Mouse (Mus musculus) embryonic facial prominence, embryonic 13.5 days (tissue): Measurements from ENCODE around the gene Tmem222. TPM values are rescaled to one million over a fixed set of nuclear protein-coding genes. Genes with fewer than 3 reads are reported as not detected.

Experiments
- ATAC-seq: fragments of 200-750 bp; cut with Nextera tagmentation; 2 replicates; pipeline ENCODE4 v1.8.0; 2017; ENCODE audit warnings: low read depth; ENCODE audit not compliant: insufficient number of reproducible peaks, insufficient read depth, low FRiP score, low TSS enrichment
- H3K27ac ChIP-seq: fragments of 300-500 bp; sonication (generic); 2 replicates; pipeline ENCODE4 v1.5.1; 2015; ENCODE audit warnings: moderate library complexity, mild to moderate bottlenecking, inconsistent platforms
- H3K27me3 ChIP-seq: fragments of 300-500 bp; sonication (generic); 2 replicates; pipeline ENCODE4 v1.6.1; 2015; ENCODE audit warnings: mild to moderate bottlenecking, inconsistent platforms
- H3K36me3 ChIP-seq: fragments of 300-500 bp; sonication (generic); 2 replicates; pipeline ENCODE4 v1.6.1; 2015; ENCODE audit warnings: mild to moderate bottlenecking, inconsistent platforms
- H3K4me1 ChIP-seq: fragments of 300-500 bp; sonication (generic); 2 replicates; pipeline ENCODE4 v1.6.1; 2015; ENCODE audit warnings: inconsistent platforms
- H3K4me2 ChIP-seq: fragments of 300-500 bp; sonication (generic); 2 replicates; pipeline ENCODE4 v1.6.1; 2015; ENCODE audit warnings: moderate library complexity, mild to moderate bottlenecking, inconsistent platforms
- H3K4me3 ChIP-seq: fragments of 300-500 bp; sonication (generic); 2 replicates; pipeline ENCODE4 v1.5.1; 2015; ENCODE audit warnings: mild to moderate bottlenecking, inconsistent platforms
- H3K9ac ChIP-seq: fragments of 300-500 bp; sonication (generic); 2 replicates; pipeline ENCODE4 v1.6.1; 2015; ENCODE audit warnings: mild to moderate bottlenecking, inconsistent platforms
- H3K9me3 ChIP-seq: fragments of 300-500 bp; sonication (generic); 2 replicates; pipeline ENCODE4 v1.6.1; 2016; ENCODE audit warnings: inconsistent platforms
- WGBS: fragments of 180-500 bp; shearing (Covaris S2); methylation state at CpG from one replicate; pipeline ENCODE4 v1.1.7; 2015; ENCODE audit warnings: mixed read lengths; 5-methylcytosine and 5-hydroxymethylcytosine counted together
- polyA plus RNA-seq: library from polyadenylated mRNA; unstranded; fragments of >200 nt; fragmentation: Nextera tagmentation; extraction: Ambion mirVana; gene quantifications from 2 replicates; pipeline ENCODE4 v1.2.1, GENCODE M21; 2015

The Tmem222 gene
- polyA plus RNA-seq, result 84.4 and 89.9 TPM in 2 replicates

GRCm38 (mm10) chr4:133277104-133278026, at the start of gene Tmem222:
Gene Tmem222, minus strand, starts transcription at chr4:133277792.
- under 1% methylated on average over 73 of the region's 73 CpGs for WGBS
- Histone ChIP-seq H3K4me2 (peak within 1 kb of the TSS; percentile 72), H3K36me3 (no peaks in the 10 kb centered on the region), H3K27ac (peak within 1 kb of the TSS; percentile 92), H3K9ac (peak within 1 kb of the TSS; percentile 91), H3K4me1 (peaks cover 36% of the 10 kb centered on the region), H3K4me3 (peak within 1 kb of the TSS; percentile 75), H3K9me3 (no peaks in the 10 kb centered on the region), H3K27me3 (no peaks in the 10 kb centered on the region)
- ATAC-seq, result peak; percentile 80

- no peaks in the 10 kb centered on the region for H3K27me3 ChIP-seq
- ATAC-seq, result no peak
- peaks cover 26% of the 10 kb centered on the region for H3K36me3 ChIP-seq
- H3K9ac ChIP-seq, result no peak overlapping the region
- H3K4me1 ChIP-seq, result 0 out of 2 replicates have a peak, but pooled peaks cover 3% of the 10 kb centered on the region
- 86% methylated on average over 3 of the region's 3 CpGs for WGBS
- H3K4me3 ChIP-seq, result no peak overlapping the region
- H3K4me2 ChIP-seq, result no peak overlapping the region
- no peaks in the 10 kb centered on the region for H3K9me3 ChIP-seq
- H3K27ac ChIP-seq, result no peak overlapping the region
These were observed 42.1 kb upstream of the Tmem222 start for GRCm38 (mm10) chr4:133319667-133320066.

- H3K4me2 ChIP-seq, result no peak overlapping the region
- no peak for ATAC-seq
- 0 out of 2 replicates have a peak, but pooled peaks cover 3% of the 10 kb centered on the region for H3K4me1 ChIP-seq
- H3K36me3 ChIP-seq, result peaks cover 26% of the 10 kb centered on the region
- no peaks in the 10 kb centered on the region for H3K27me3 ChIP-seq
- H3K27ac ChIP-seq, result no peak overlapping the region
- 78% methylated on average over 5 of the region's 5 CpGs for WGBS
- H3K9ac ChIP-seq, result no peak overlapping the region
- no peak overlapping the region for H3K4me3 ChIP-seq
- no peaks in the 10 kb centered on the region for H3K9me3 ChIP-seq
These were observed 38.4 kb upstream of the Tmem222 start for GRCm38 (mm10) chr4:133315991-133316390.

GRCm38 (mm10) chr4:133314896-133315295, 37.3 kb upstream of the Tmem222 start:
- no peak overlapping the region for H3K27ac ChIP-seq
- H3K9ac ChIP-seq, result 0 out of 2 replicates have a peak overlapping the region, but pooled peaks have one; percentile 40
- no peak overlapping the region for H3K4me2 ChIP-seq
- H3K36me3 ChIP-seq, result peaks cover 26% of the 10 kb centered on the region
- no peaks in the 10 kb centered on the region for H3K9me3 ChIP-seq
- peaks cover 5% of the 10 kb centered on the region; the same call in 1 of the 2 replicates for H3K4me1 ChIP-seq
- ATAC-seq, result no peak
- no peak overlapping the region for H3K4me3 ChIP-seq
- no peaks in the 10 kb centered on the region for H3K27me3 ChIP-seq
- 82% methylated on average over 8 of the region's 8 CpGs for WGBS

GRCm38 (mm10) chr4:133309948-133310347, 32.4 kb upstream of the Tmem222 start:
- no peak overlapping the region for H3K27ac ChIP-seq
- peaks cover 2% of the 10 kb centered on the region; the same call in 1 of the 2 replicates for H3K4me1 ChIP-seq
- ATAC-seq, result no peak
- WGBS, result 0% methylated on average over 3 of the region's 3 CpGs
- no peaks in the 10 kb centered on the region for H3K27me3 ChIP-seq
- peaks cover 25% of the 10 kb centered on the region for H3K36me3 ChIP-seq
- H3K4me2 ChIP-seq, result no peak overlapping the region
- H3K9me3 ChIP-seq, result no peaks in the 10 kb centered on the region
- no peak overlapping the region for H3K4me3 ChIP-seq
- H3K9ac ChIP-seq, result no peak overlapping the region

GRCm38 (mm10) chr4:133307331-133307730, 29.7 kb upstream of the Tmem222 start:
- H3K27ac ChIP-seq, result no peak overlapping the region
- ATAC-seq, result no peak
- peaks cover 32% of the 10 kb centered on the region for H3K36me3 ChIP-seq
- no peak overlapping the region for H3K4me2 ChIP-seq
- peaks cover 2% of the 10 kb centered on the region; the same call in 1 of the 2 replicates for H3K4me1 ChIP-seq
- H3K27me3 ChIP-seq, result no peaks in the 10 kb centered on the region
- no peak overlapping the region; the same call in 1 of the 2 replicates for H3K9ac ChIP-seq
- 34% methylated on average over 3 of the region's 3 CpGs for WGBS
- no peaks in the 10 kb centered on the region for H3K9me3 ChIP-seq
- H3K4me3 ChIP-seq, result no peak overlapping the region

- H3K9me3 ChIP-seq, result no peaks in the 10 kb centered on the region
- peaks cover 45% of the 10 kb centered on the region for H3K36me3 ChIP-seq
- no peak overlapping the region for H3K27ac ChIP-seq
- 87% methylated on average over 7 of the region's 7 CpGs for WGBS
- no peak for ATAC-seq
- no peak overlapping the region for H3K4me3 ChIP-seq
- H3K4me1 ChIP-seq, result peaks cover 2% of the 10 kb centered on the region; the same call in 1 of the 2 replicates
- H3K27me3 ChIP-seq, result no peaks in the 10 kb centered on the region
- no peak overlapping the region for H3K4me2 ChIP-seq
- no peak overlapping the region for H3K9ac ChIP-seq
These were observed 28.2 kb upstream of the Tmem222 start for GRCm38 (mm10) chr4:133305825-133306224.

GRCm38 (mm10) chr4:133304770-133305169, 27.2 kb upstream of the Tmem222 start:
- H3K27me3 ChIP-seq, result no peaks in the 10 kb centered on the region
- H3K4me3 ChIP-seq, result no peak overlapping the region
- H3K9ac ChIP-seq, result no peak overlapping the region
- H3K36me3 ChIP-seq, result peaks cover 55% of the 10 kb centered on the region
- no peaks in the 10 kb centered on the region for H3K9me3 ChIP-seq
- no peak overlapping the region for H3K27ac ChIP-seq
- no peak overlapping the region for H3K4me2 ChIP-seq
- H3K4me1 ChIP-seq, result no peaks in the 10 kb centered on the region
- no peak for ATAC-seq
- 91% methylated on average over 7 of the region's 7 CpGs for whole genome bisulfite sequencing

GRCm38 (mm10) chr4:133302668-133303067, 25.1 kb upstream of the Tmem222 start:
- Histone ChIP-seq H3K4me1 (peaks cover 5% of the 10 kb centered on the region), H3K36me3 (peaks cover 61% of the 10 kb centered on the region), H3K27ac (no peak overlapping the region), H3K27me3 (no peaks in the 10 kb centered on the region), H3K4me3 (no peak overlapping the region), H3K9me3 (no peaks in the 10 kb centered on the region), H3K4me2 (no peak overlapping the region), H3K9ac (no peak overlapping the region)
- no peak for ATAC-seq
- WGBS, result 91% methylated on average over 5 of the region's 5 CpGs

GRCm38 (mm10) chr4:133301802-133302201, 24.2 kb upstream of the Tmem222 start:
- peaks cover 9% of the 10 kb centered on the region for H3K4me1 ChIP-seq
- WGBS, result 26% methylated on average over 4 of the region's 4 CpGs
- H3K27ac ChIP-seq, result no peak overlapping the region
- H3K9ac ChIP-seq, result no peak overlapping the region
- no peaks in the 10 kb centered on the region for H3K27me3 ChIP-seq
- ATAC-seq, result no peak
- no peak overlapping the region for H3K4me2 ChIP-seq
- peaks cover 67% of the 10 kb centered on the region for H3K36me3 ChIP-seq
- H3K4me3 ChIP-seq, result no peak overlapping the region
- no peaks in the 10 kb centered on the region for H3K9me3 ChIP-seq

GRCm38 (mm10) chr4:133300421-133300820, 22.8 kb upstream of the Tmem222 start:
- ATAC-seq, result no peak
- 90% methylated on average over 11 of the region's 11 CpGs for WGBS
- Histone ChIP-seq H3K27ac (no peak overlapping the region), H3K36me3 (peaks cover 77% of the 10 kb centered on the region), H3K9ac (no peak overlapping the region), H3K4me1 (peaks cover 9% of the 10 kb centered on the region), H3K27me3 (no peaks in the 10 kb centered on the region), H3K4me2 (no peak overlapping the region), H3K9me3 (no peaks in the 10 kb centered on the region), H3K4me3 (no peak overlapping the region)

- H3K4me1 ChIP-seq, result peaks cover 9% of the 10 kb centered on the region
- H3K27ac ChIP-seq, result no peak overlapping the region
- H3K27me3 ChIP-seq, result no peaks in the 10 kb centered on the region
- H3K36me3 ChIP-seq, result peaks cover 82% of the 10 kb centered on the region
- 63% methylated on average over 5 of the region's 5 CpGs for WGBS
- no peak overlapping the region for H3K4me2 ChIP-seq
- no peak for ATAC-seq
- no peaks in the 10 kb centered on the region for H3K9me3 ChIP-seq
- no peak overlapping the region for H3K9ac ChIP-seq
- no peak overlapping the region for H3K4me3 ChIP-seq
These were observed 22.1 kb upstream of the Tmem222 start for GRCm38 (mm10) chr4:133299701-133300100.
